Mouse (Mus musculus): ENCODE results near the gene Ccdc93.

DNA sequence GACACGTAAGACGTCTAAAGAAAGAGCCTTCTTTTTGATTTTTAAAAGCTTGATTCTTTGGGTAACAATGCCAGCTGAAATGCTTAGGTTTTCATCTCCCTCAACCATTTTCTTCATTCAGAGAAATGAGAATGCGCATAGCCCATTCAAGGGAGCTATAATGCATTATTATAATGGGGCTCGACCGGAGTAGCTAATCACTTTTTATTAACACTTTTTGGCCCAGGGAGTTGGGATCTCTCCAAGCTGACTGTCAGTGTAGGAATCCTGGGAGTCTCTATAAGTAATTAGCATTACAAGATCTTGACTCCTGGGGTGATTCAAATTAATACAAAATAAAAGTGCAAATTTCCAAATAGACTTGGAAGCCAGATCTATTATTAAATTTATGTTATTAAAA is 40.8 kb upstream of the Ccdc93 start:
- no peak for TF ChIP-seq CTCF (IDR thresholded peaks at IDR 0.05; ENCODE audit: insufficient read depth, low read length)
- TF ChIP-seq POLR2A (IDR thresholded peaks at IDR 0.05; ENCODE audit: borderline replicate concordance, extremely low read depth, low read depth, low read length) = no peak

All from lung, adult 2 months (tissue).